Mouse (Mus musculus) megakaryocyte-erythroid progenitor cell, adult 5-6 weeks (primary cell): ENCODE measurements around the gene Atox1. TPM values are rescaled to one million over a fixed set of nuclear protein-coding genes. Genes with fewer than 3 reads are reported as not detected.
"Not testable (repeated sequence)": the region's sequence is repeated elsewhere in the genome, so short reads cannot be mapped to it uniquely, and the experiment has no call there.

ENCODE experiments used
- ATAC-seq: replicated peaks from 2 replicates; pipeline ENCODE4 v1.8.0; 2016; ENCODE audit warnings: mild to moderate bottlenecking, inconsistent platforms; ENCODE audit not compliant: severe bottlenecking, poor library complexity, low FRiP score, low TSS enrichment
- total RNA-seq, 2 experiments: library from RNA; stranded (forward) in 1 of 2; stranded (reverse) in 1 of 2; fragments of 200-1000, 215-1000 nt in 1 of 2; fragments of >200 nt in 1 of 2; fragmentation: Nextera tagmentation in 1 of 2; gene quantifications; 2 replicates each; pipeline ENCODE4 v1.2.3; 2014 to 2017

Gene Atox1
- total RNA-seq, 2 experiments from 2014 or later: 68.1 to 212 TPM

- peak; percentile 36; the same call in 1 of the 2 replicates for ATAC-seq
These were observed 44.3 kb downstream of the Atox1 start for GRCm38 (mm10) chr11:55416609-55417265.

GRCm38 (mm10) chr11:55415731-55416130 is 45.3 kb downstream of the Atox1 start:
- ATAC-seq: not testable (repeated sequence)

GRCm38 (mm10) chr11:55415036-55415704 is 45.9 kb downstream of the Atox1 start:
- no peak for ATAC-seq

- ATAC-seq: no peak
These were observed 46.7 kb downstream of the Atox1 start for GRCm38 (mm10) chr11:55414314-55414713.

GRCm38 (mm10) chr11:55413416-55413796 is 47.6 kb downstream of the Atox1 start:
- no peak for ATAC-seq

- ATAC-seq: no peak
These were observed 48.2 kb downstream of the Atox1 start for GRCm38 (mm10) chr11:55412680-55413415.

- no peak for ATAC-seq
These were observed 49.0 kb downstream of the Atox1 start for GRCm38 (mm10) chr11:55412034-55412433.

GRCm38 (mm10) chr11:55410502-55410901 is 50.5 kb downstream of the Atox1 start:
- no peak for ATAC-seq

- no peak for ATAC-seq
These were observed 51.0 kb downstream of the Atox1 start for GRCm38 (mm10) chr11:55410005-55410404.

- no peak for ATAC-seq
These were observed 53.9 kb downstream of the Atox1 start for GRCm38 (mm10) chr11:55407133-55407532.

- no peak for ATAC-seq
These were observed 55.2 kb downstream of the Atox1 start for GRCm38 (mm10) chr11:55405601-55406469.

- ATAC-seq: no peak
These were observed 56.2 kb downstream of the Atox1 start for GRCm38 (mm10) chr11:55404659-55405457.

GRCm38 (mm10) chr11:55400863-55401262 is 60.2 kb downstream of the Atox1 start:
- no peak for ATAC-seq

GRCm38 (mm10) chr11:55398371-55398770 is 62.7 kb downstream of the Atox1 start:
- ATAC-seq: no peak

GRCm38 (mm10) chr11:55397441-55397840 is 63.6 kb downstream of the Atox1 start:
- ATAC-seq: no peak

GRCm38 (mm10) chr11:55397036-55397435 is 64.0 kb downstream of the Atox1 start:
- no peak for ATAC-seq
